Mouse (Mus musculus): ENCODE data around the gene Gm47959. TPM values are rescaled to one million over a fixed set of nuclear protein-coding genes. Genes with fewer than 3 reads are reported as not detected.
A peak's percentile ranks its signal among the peaks of the same experiment; 100 is the strongest.

The Gm47959 gene
- total RNA-seq, 1 experiment from 2014 or later, result not detected

DNA sequence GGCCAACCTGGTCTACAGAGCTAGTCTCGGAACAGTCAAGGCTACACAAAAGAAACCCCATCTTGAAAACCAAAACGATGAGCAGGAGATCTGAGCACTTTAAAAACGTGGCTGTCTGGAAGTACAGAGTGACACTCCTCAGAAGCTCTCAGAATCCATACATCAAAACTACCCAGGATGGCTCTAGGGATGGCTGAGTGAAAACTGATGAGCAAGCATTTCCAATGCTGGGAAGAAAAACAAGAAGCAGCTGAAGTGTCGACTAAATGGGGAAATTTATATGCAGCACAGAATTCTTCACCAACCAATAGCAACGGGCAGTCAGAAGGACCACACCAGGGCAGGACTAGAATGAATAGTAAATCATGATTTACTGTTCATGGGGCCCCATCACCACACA lies 34.2 kb downstream of the Gm47959 start:
- DNase-seq, result no peak

DNA sequence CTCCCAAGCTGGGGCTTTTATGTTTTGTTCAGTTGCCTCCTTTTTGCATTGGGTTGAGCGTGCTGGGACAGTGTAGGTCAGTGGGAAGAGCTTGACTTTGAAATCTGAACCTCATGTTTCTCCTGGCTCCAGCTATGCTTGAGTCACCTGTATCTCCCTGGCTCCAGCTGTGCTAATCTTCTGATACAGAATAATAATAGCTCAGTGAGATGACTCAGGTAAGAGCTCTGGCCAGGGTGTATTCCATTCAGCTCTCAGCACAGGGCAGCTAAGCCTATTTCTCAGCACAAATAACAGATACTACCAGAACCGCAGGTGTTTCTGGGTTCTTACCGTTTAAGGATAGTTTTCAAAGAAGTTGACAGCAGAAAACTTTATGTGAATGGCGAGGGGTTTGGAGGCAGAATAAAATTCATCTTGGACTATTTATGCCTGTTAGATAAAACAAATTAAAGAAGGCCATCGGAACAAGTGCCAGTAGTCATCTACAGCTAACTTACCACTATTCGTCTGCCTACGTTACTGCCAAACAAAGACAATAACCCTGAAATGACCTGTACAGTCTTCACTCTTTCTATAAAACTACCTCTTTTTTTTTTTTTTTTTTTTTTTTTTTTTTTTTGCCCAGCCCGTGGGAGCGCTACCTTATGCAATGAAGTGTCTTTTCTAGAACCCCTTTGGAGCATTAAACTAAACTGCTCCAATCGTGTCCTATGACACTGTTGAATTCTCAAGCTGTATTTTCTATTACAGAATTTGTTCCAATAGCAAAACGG lies 36.7 kb downstream of the Gm47959 start:
- DNase-seq, result no peak

DNA sequence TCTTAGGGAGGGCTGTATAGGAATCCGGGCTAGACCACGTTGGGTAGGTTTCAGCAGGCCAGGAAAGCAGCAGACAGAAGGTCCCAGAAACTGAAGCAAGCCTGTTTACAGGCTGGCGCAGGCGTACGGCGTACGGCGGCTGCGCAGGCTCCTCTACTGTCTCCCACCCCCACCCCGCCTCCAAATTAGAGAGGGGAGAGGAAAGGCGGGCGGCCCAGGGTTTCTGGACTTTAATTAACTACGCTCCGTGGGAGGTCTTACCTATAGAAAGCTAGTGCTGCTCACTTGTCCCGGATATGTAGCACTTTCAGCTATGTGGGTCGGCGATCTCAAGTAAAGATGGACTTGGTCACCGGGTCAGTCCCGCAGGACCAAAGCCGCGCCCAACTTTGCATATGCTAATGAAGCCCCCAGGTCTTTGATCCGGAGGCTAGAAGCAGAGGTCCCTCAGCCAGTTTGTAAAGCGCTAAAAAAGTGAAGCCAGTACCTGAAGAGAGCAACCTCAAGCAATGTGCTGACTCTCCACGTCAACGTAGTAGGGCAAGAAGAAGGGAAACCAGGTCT lies 37.8 kb downstream of the Gm47959 start, which contains the start of gene Slc19a3:
Slc19a3 (minus strand) TSS at position 340 of the 564 bp plus-strand sequence.
- DNase-seq, result peak; percentile 16

DNA sequence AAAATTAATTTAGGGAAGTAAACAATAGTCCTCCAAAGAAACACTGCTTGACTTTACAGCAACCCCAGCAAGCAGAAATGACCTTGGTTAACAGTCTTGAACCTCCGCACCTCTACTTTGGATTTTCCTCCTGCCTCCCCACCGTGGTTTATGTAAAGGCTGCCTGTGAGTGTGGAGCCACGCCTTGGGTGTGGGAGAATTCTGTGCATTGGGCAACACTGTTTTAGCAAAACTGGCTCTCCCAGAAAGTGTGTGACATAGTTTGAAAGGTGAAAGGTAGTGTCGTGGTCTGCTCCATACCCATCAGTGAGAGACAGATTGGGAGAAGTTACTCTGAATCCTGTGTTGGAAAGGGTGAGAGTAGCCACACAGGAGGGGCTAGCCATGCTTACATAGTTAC lies 38.7 kb downstream of the Gm47959 start:
- no peak for DNase-seq

DNA sequence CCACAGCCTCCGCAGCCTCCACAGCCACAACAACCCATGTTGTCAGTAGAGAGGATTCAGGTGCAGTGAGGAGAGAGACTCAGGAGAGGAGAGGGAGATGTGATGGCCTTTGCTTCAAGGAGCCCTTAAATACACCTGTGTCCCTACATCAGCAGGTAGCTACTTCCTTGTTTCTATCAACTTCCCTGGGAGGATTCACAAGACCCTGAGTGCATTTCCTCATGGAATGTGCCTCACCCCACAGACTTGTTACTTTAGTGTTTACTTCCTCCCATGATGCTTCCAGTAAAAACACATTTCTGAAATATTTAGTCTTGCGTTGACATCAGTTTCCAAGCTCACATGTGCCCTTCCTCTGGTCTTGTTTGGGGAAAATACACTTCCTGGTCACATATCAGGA lies 42.0 kb downstream of the Gm47959 start, which contains the start of gene Krtap28-10:
Krtap28-10 (minus strand) TSS at position 101 of the 400 bp plus-strand sequence.
- no peak for DNase-seq

DNA sequence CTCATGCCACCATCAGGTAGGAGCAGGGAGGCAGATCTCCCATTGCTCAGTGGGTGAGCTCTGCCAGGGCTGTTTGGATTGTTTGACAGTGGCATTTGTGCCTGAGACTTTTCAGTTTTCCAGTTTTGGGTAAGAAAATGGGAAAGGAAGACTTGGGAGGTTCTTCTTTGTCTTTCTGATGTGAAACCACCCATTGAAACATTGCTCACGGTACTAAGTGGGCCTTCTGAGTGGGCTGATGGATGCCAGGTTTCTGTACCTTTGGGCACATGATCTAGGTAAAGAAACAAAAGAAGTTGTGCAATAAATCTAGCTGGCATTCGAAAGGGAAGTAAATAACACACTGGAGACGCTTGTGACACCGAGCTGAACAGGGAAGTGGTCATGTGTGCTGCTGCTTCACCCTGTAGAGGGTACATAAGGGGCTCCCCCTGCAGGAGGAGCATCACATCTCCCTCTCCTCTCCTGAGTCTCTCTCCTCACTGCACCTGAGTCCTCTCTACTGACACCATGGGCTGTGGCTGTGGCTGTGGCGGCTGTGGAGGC lies 44.6 kb downstream of the Gm47959 start, which contains the start of gene Gm47969:
Gm47969 (plus strand) TSS at position 51 of the 546 bp plus-strand sequence.
- DNase-seq, result no peak

Other genes with a start within 250 kb of the Gm47959 start
- gene Tm4sf20, start 232.1 kb upstream of the Gm47959 start, total RNA-seq (2021), result not detected in 2 replicates
- not detected in 2 replicates for gene Gm47791, start 229.3 kb upstream of the Gm47959 start, total RNA-seq (2021)
- 53.0 and 59.5 TPM in 2 replicates for gene Agfg1, start 161.1 kb upstream of the Gm47959 start, total RNA-seq (2021)
- not detected in 2 replicates for gene A030005L19Rik, start 87.2 kb upstream of the Gm47959 start, total RNA-seq (2021)
- not detected in 2 replicates for gene A030014E15Rik, start 75.6 kb upstream of the Gm47959 start, total RNA-seq (2021)
- gene Gm6217, start 69.1 kb upstream of the Gm47959 start, total RNA-seq (2021), result not detected in 2 replicates
- gene A030003K21Rik, start 57.2 kb upstream of the Gm47959 start, total RNA-seq (2021), result not detected in 2 replicates
- not detected in 2 replicates for gene Gm7544, start 44.5 kb upstream of the Gm47959 start, total RNA-seq (2021)
- not detected in 2 replicates for gene Gm47955, start 40.3 kb upstream of the Gm47959 start, total RNA-seq (2021)
- gene Slc19a3, start 37.9 kb downstream of the Gm47959 start, total RNA-seq (2021), result 0.26 TPM in 1 of 2 replicates, not detected in the other
- gene Krtap28-10, start 41.9 kb downstream of the Gm47959 start, total RNA-seq (2021), result not detected in 2 replicates
- not detected in 2 replicates for gene Gm47969, start 44.4 kb downstream of the Gm47959 start, total RNA-seq (2021)
- not detected in 2 replicates for gene A030005K14Rik, start 58.8 kb downstream of the Gm47959 start, total RNA-seq (2021)
- not detected in 2 replicates for gene Krtap28-13, start 60.4 kb downstream of the Gm47959 start, total RNA-seq (2021)
- gene Ccl20, start 116.2 kb downstream of the Gm47959 start, total RNA-seq (2021), result not detected in 2 replicates
- not detected in 2 replicates for gene Daw1, start 159.2 kb downstream of the Gm47959 start, total RNA-seq (2021)

All from adrenal gland, postnatal 14 days (tissue).